Mouse (Mus musculus): ENCODE measurements around the gene Cpt2.

The Cpt2 gene

GRCm38 (mm10) chr4:107920336-107920735 lies 3.1 kb downstream of the Cpt2 start:
- DNase-seq, result no peak

GRCm38 (mm10) chr4:107910020-107910419 lies 13.4 kb downstream of the Cpt2 start:
- DNase-seq, result no peak

GRCm38 (mm10) chr4:107906561-107906960 lies 16.8 kb downstream of the Cpt2 start:
- no peak for DNase-seq

GRCm38 (mm10) chr4:107904252-107904651 lies 19.2 kb downstream of the Cpt2 start:
- no peak for DNase-seq

- no peak for DNase-seq
These were observed 23.2 kb downstream of the Cpt2 start for GRCm38 (mm10) chr4:107900206-107900605.

- DNase-seq, result no peak
These were observed 24.0 kb downstream of the Cpt2 start for GRCm38 (mm10) chr4:107899211-107899927.

GRCm38 (mm10) chr4:107892663-107893062 lies 30.7 kb downstream of the Cpt2 start:
- DNase-seq, result peak; percentile 24 to 25

- DNase-seq, result peak; percentile 91
These were observed 33.5 kb downstream of the Cpt2 start, which contains the start of gene 0610037L13Rik for GRCm38 (mm10) chr4:107889731-107890432. Gene 0610037L13Rik, plus strand, starts transcription at chr4:107889813.

GRCm38 (mm10) chr4:107889385-107889730 lies 34.1 kb downstream of the Cpt2 start:
- DNase-seq, result no peak

GRCm38 (mm10) chr4:107886371-107886770 lies 37.0 kb downstream of the Cpt2 start:
- no peak for DNase-seq

- DNase-seq, result no peak
These were observed 41.8 kb downstream of the Cpt2 start for GRCm38 (mm10) chr4:107881631-107882030.

GRCm38 (mm10) chr4:107879254-107880050 lies 44.0 kb downstream of the Cpt2 start, which contains the start of gene Magoh:
Gene Magoh, plus strand, starts transcription at chr4:107879755.
- peak; percentile 96 for DNase-seq

GRCm38 (mm10) chr4:107864866-107865265 lies 58.5 kb downstream of the Cpt2 start:
- no peak for DNase-seq

GRCm38 (mm10) chr4:107858995-107859394 lies 64.4 kb downstream of the Cpt2 start:
- DNase-seq, result no peak

- no peak for DNase-seq
These were observed 66.3 kb downstream of the Cpt2 start for GRCm38 (mm10) chr4:107856958-107857686.

Measured in B cell, adult 2 months (primary cell).